Mouse (Mus musculus) ES-Bruce4 (cell line): ENCODE results near the gene Pde8a. TPM values are rescaled to one million over a fixed set of nuclear protein-coding genes. Genes with fewer than 3 reads are reported as not detected.

Source experiments
- H3K27ac ChIP-seq: 2 replicates; pipeline ENCODE4 v1.5.1; 2012; ENCODE audit warnings: low read length, inconsistent platforms; ENCODE audit not compliant: insufficient read depth
- H3K27me3 ChIP-seq: 2 replicates; pipeline ENCODE4 v1.6.1; 2012; ENCODE audit warnings: mild to moderate bottlenecking, low read length, inconsistent platforms; ENCODE audit not compliant: control insufficient read depth, poor library complexity, insufficient read depth, severe bottlenecking
- H3K36me3 ChIP-seq: 2 replicates; pipeline ENCODE4 v1.6.1; 2012; ENCODE audit warnings: inconsistent platforms, mild to moderate bottlenecking, low read length, moderate library complexity; ENCODE audit not compliant: control insufficient read depth, poor library complexity, insufficient read depth, severe bottlenecking
- H3K4me1 ChIP-seq: one replicate; pipeline ENCODE4 v1.8.1; 2011; ENCODE audit warnings: low read length; ENCODE audit not compliant: control insufficient read depth, insufficient read depth
- H3K4me3 ChIP-seq: 2 replicates; pipeline ENCODE4 v1.5.1; 2011; ENCODE audit warnings: low read depth, mild to moderate bottlenecking, low read length
- H3K9ac ChIP-seq: 2 replicates; pipeline ENCODE4 v1.6.1; 2012; ENCODE audit warnings: low read depth, mild to moderate bottlenecking, inconsistent platforms; ENCODE audit not compliant: poor library complexity, severe bottlenecking
- H3K9me3 ChIP-seq: replicated peaks from 2 replicates; pipeline ENCODE4 v1.6.1; 2012; ENCODE audit warnings: mild to moderate bottlenecking, low read length, inconsistent platforms; ENCODE audit not compliant: control insufficient read depth, poor library complexity, insufficient read depth, severe bottlenecking
- CTCF ChIP-seq: IDR thresholded peaks from one replicate; pipeline ENCODE4 v1.8.1; 2011; ENCODE audit warnings: low read depth, low read length
- EP300 ChIP-seq: IDR thresholded peaks from 2 replicates; pipeline ENCODE4 v1.6.1; 2011; ENCODE audit warnings: low read depth, low read length; ENCODE audit not compliant: insufficient read depth
- POLR2A ChIP-seq: IDR thresholded peaks from one replicate; pipeline ENCODE4 v1.8.1; 2011; ENCODE audit warnings: low read length; ENCODE audit not compliant: insufficient read depth
- polyA plus RNA-seq: library from polyadenylated mRNA; stranded (reverse); fragments of >200 nt; gene quantifications from 2 replicates; pipeline ENCODE4 v1.2.4, GENCODE M21; 2011; ENCODE audit warnings: low read depth; ENCODE audit not compliant: missing spikeins, insufficient read depth, insufficient read length

Gene Pde8a
- polyA plus RNA-seq, 1 experiment = 7.4 TPM

GRCm38 (mm10) chr7:81369724-81370123 is 156.3 kb downstream of the Pde8a start:
- TF ChIP-seq CTCF = no peak
- no peak for TF ChIP-seq POLR2A
- TF ChIP-seq EP300 = no peak
- Histone ChIP-seq H3K27me3 (no peaks in the 10 kb centered on the region), H3K27ac (no peak overlapping the region)

DNA sequence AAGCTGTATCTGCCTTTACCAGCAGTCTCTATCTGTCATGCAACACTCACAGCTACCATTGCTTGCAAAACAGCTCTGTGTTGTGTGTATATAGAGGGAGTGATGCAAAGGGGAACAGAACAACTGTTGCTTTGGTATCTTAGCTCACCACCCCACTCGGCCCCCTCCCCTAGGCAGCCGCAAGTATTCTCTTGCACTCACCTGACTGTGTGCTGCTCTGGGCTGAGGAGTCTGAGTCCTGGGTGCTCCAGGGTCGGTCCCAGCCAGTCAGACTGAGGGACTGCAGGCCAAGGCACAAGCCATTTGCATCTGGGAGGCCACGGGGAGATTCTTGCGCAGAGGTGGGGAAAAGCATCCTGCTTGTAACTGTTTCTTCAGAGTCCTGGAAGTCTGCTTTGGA is 158.4 kb downstream of the Pde8a start:
- Histone ChIP-seq H3K9ac (no peak overlapping the region), H3K27me3 (no peaks in the 10 kb centered on the region), H3K4me3 (no peak overlapping the region), H3K9me3 (no peaks in the 10 kb centered on the region), H3K27ac (no peak overlapping the region), H3K36me3 (no peaks in the 10 kb centered on the region), H3K4me1 (no peaks in the 10 kb centered on the region)
- TF ChIP-seq POLR2A = no peak
- no peak for TF ChIP-seq CTCF
- no peak for TF ChIP-seq EP300

More at GRCm38 (mm10) chr7:81369724-81370123, 156.3 kb downstream of the Pde8a start:
- no peaks in the 10 kb centered on the region for H3K4me1 ChIP-seq
- H3K9me3 ChIP-seq = no peaks in the 10 kb centered on the region
- H3K4me3 ChIP-seq = no peak overlapping the region
- no peak overlapping the region for H3K9ac ChIP-seq
- H3K36me3 ChIP-seq = no peaks in the 10 kb centered on the region

- Histone ChIP-seq H3K27me3 (no peaks in the 10 kb centered on the region), H3K9me3 (no peaks in the 10 kb centered on the region), H3K4me3 (no peak overlapping the region), H3K4me1 (no peaks in the 10 kb centered on the region), H3K9ac (no peak overlapping the region), H3K27ac (no peak overlapping the region), H3K36me3 (no peaks in the 10 kb centered on the region)
- no peak for TF ChIP-seq EP300
- no peak for TF ChIP-seq CTCF
Observed at GRCm38 (mm10) chr7:81372337-81372920, 159.0 kb downstream of the Pde8a start.

GRCm38 (mm10) chr7:81379363-81379762 is 166.0 kb downstream of the Pde8a start:
- Histone ChIP-seq H3K27ac (no peak overlapping the region), H3K9me3 (no peaks in the 10 kb centered on the region), H3K4me1 (no peaks in the 10 kb centered on the region), H3K27me3 (no peaks in the 10 kb centered on the region), H3K4me3 (no peak overlapping the region), H3K36me3 (no peaks in the 10 kb centered on the region), H3K9ac (no peak overlapping the region)
- TF ChIP-seq CTCF (no peak), EP300 (no peak), POLR2A (no peak)

Other genes with a start within 250 kb of the Pde8a start
- 16.8 and 20.1 TPM in 2 replicates for gene Zfp592, start 219.9 kb upstream of the Pde8a start, polyA plus RNA-seq
- gene Alpk3, start 156.0 kb upstream of the Pde8a start, polyA plus RNA-seq = 3.1 and 3.2 TPM in 2 replicates
- gene Slc28a1, start 98.8 kb upstream of the Pde8a start, polyA plus RNA-seq = 4.5 and 4.7 TPM in 2 replicates
- gene Rps17, start 131.7 kb downstream of the Pde8a start, polyA plus RNA-seq = 2,551 and 2,648 TPM in 2 replicates
- 9.5 and 14.8 TPM in 2 replicates for gene Cpeb1, start 241.9 kb downstream of the Pde8a start, polyA plus RNA-seq